Mouse (Mus musculus) embryonic facial prominence, embryonic 14.5 days (tissue): Measurements from ENCODE around the gene Gm28048. TPM values are rescaled to one million over a fixed set of nuclear protein-coding genes. Genes with fewer than 3 reads are reported as not detected.

Source experiments
- ATAC-seq: fragments of 200-750 bp; cut with Nextera tagmentation; 2 replicates; pipeline ENCODE4 v1.8.0; 2017; ENCODE audit warnings: low read depth, moderate number of reproducible peaks, moderate TSS enrichment
- DNase-seq: peaks from one replicate; pipeline ENCODE4 v3.0.0-alpha.2; 2015; ENCODE audit warnings: low spot score
- H3K27ac ChIP-seq: fragments of 300-500 bp; sonication (generic); replicated peaks from 2 replicates; pipeline ENCODE4 v1.5.1; 2014; ENCODE audit warnings: low read depth, mild to moderate bottlenecking, low read length, moderate library complexity
- H3K27me3 ChIP-seq: fragments of 300-500 bp; sonication (generic); replicated peaks from 2 replicates; pipeline ENCODE4 v1.6.1; 2014; ENCODE audit warnings: low read length; ENCODE audit not compliant: control insufficient read depth, insufficient read depth
- H3K36me3 ChIP-seq: fragments of 300-500 bp; sonication (generic); 2 replicates; pipeline ENCODE4 v1.6.1; 2014; ENCODE audit warnings: low read length, mixed read lengths; ENCODE audit not compliant: control insufficient read depth, insufficient read depth
- H3K4me1 ChIP-seq: fragments of 300-500 bp; sonication (generic); 2 replicates; pipeline ENCODE4 v1.6.1; 2014; ENCODE audit warnings: antibody characterized with exemption, low read length; ENCODE audit not compliant: control insufficient read depth, insufficient read depth
- H3K4me2 ChIP-seq: fragments of 300-500 bp; sonication (generic); 2 replicates; pipeline ENCODE4 v1.6.1; 2014; ENCODE audit warnings: low read depth, mild to moderate bottlenecking, low read length, moderate library complexity, mixed read lengths
- H3K4me3 ChIP-seq: fragments of 300-500 bp; sonication (generic); 2 replicates; pipeline ENCODE4 v1.5.1; 2014; ENCODE audit warnings: low read depth, mild to moderate bottlenecking, low read length
- H3K9ac ChIP-seq: fragments of 300-500 bp; sonication (generic); 2 replicates; pipeline ENCODE4 v1.6.1; 2014; ENCODE audit warnings: low read depth, mild to moderate bottlenecking, low read length, moderate library complexity, mixed read lengths
- H3K9me3 ChIP-seq: fragments of 300-500 bp; sonication (generic); 2 replicates; pipeline ENCODE4 v1.6.1; 2016; ENCODE audit warnings: low read length; ENCODE audit not compliant: control insufficient read depth
- WGBS: fragments of 180-500 bp; shearing (Covaris S2); extraction: QIAGEN DNeasy Blood & Tissue Kit; methylation state at CpG from one replicate; pipeline ENCODE4 v1.1.7; 2014; 5-methylcytosine and 5-hydroxymethylcytosine counted together
- polyA plus RNA-seq: library from polyadenylated mRNA; unstranded; fragments of >200 nt; fragmentation: Nextera tagmentation; extraction: Ambion mirVana; gene quantifications from 2 replicates; pipeline ENCODE4 v1.2.1, GENCODE M21; 2014

Gene Gm28048
- polyA plus RNA-seq, 1 experiment from 2014 or later = 13.6 TPM

- Histone ChIP-seq H3K4me1 (no peaks in the 10 kb centered on the region), H3K9me3 (no peaks in the 10 kb centered on the region), H3K27ac (no peak overlapping the region), H3K9ac (no peak overlapping the region), H3K36me3 (no peaks in the 10 kb centered on the region), H3K4me2 (no peak overlapping the region), H3K27me3 (no peaks in the 10 kb centered on the region), H3K4me3 (no peak overlapping the region)
- DNase-seq (no peak), ATAC-seq (no peak)
- 88% methylated on average over 1 of the region's 1 CpGs for WGBS
Measured at GRCm38 (mm10) chr11:22825548-22825947, 156.3 kb downstream of the Gm28048 start.

- Histone ChIP-seq H3K9me3 (no peaks in the 10 kb centered on the region), H3K27me3 (no peaks in the 10 kb centered on the region), H3K9ac (no peak overlapping the region), H3K4me3 (no peak overlapping the region), H3K36me3 (no peaks in the 10 kb centered on the region), H3K27ac (no peak overlapping the region), H3K4me2 (no peak overlapping the region), H3K4me1 (no peaks in the 10 kb centered on the region)
- ATAC-seq (no peak), DNase-seq (no peak)
- WGBS = 76% methylated on average over 9 of the region's 9 CpGs
Measured at GRCm38 (mm10) chr11:22824049-22824705, 157.7 kb downstream of the Gm28048 start.

DNA sequence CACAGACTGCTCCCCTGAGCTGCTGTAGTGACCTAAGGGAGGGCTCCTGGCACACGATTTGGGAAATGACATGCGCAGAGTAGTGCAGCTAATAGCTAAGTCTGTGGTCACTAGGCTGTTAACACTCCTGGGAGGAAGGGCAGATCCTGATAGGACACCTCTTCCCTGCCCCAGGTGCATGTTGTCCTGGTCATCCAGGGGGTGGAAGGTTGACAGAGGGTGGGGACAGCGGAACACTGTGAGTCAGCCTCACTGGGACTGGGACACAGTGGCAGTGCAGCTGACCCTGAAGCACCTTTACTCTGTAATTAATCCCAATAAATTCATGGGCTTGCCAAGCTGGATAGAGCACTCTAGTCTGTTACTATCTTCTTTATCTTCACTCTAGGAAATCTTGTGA, 160.6 kb downstream of the Gm28048 start:
- Histone ChIP-seq H3K4me3 (no peak overlapping the region), H3K27me3 (no peaks in the 10 kb centered on the region), H3K4me2 (no peak overlapping the region), H3K9me3 (no peaks in the 10 kb centered on the region), H3K27ac (no peak overlapping the region), H3K36me3 (no peaks in the 10 kb centered on the region), H3K9ac (no peak overlapping the region), H3K4me1 (no peaks in the 10 kb centered on the region)
- no peak for DNase-seq
- no peak for ATAC-seq
- WGBS = 76% methylated on average over 3 of the region's 3 CpGs

DNA sequence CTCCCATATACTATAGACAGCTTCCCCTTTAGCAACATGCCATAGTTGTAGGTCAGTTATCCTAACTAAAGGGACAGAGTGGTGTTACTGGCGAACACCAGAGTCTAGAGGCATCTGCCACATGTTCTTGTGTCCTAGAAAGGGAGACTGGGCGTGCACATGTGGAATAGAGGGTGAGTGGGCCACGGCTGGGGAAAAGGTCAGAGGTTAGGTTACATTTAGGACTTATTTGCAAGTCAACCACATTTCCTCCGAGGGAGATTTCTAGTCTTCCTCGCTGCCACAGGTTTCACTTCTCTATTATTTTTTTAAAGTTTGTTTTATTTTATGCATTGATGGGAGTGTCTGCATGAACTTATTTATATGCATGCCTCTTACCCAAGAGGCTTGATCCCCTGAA, 163.5 kb downstream of the Gm28048 start:
- Histone ChIP-seq H3K9ac (no peak overlapping the region), H3K4me1 (no peaks in the 10 kb centered on the region), H3K4me2 (no peak overlapping the region), H3K27ac (no peak overlapping the region), H3K27me3 (no peaks in the 10 kb centered on the region), H3K4me3 (no peak overlapping the region), H3K36me3 (no peaks in the 10 kb centered on the region), H3K9me3 (no peaks in the 10 kb centered on the region)
- DNase-seq (no peak), ATAC-seq (no peak)
- WGBS = 65% methylated on average over 5 of the region's 5 CpGs

- H3K36me3 ChIP-seq = no peaks in the 10 kb centered on the region
Measured at GRCm38 (mm10) chr11:22815877-22816276, 166.0 kb downstream of the Gm28048 start.

GRCm38 (mm10) chr11:22815143-22815542, 166.7 kb downstream of the Gm28048 start:
- DNase-seq (no peak), ATAC-seq (no peak)
- H3K4me3 ChIP-seq = no peak overlapping the region
- no peak overlapping the region for H3K27ac ChIP-seq
- no peaks in the 10 kb centered on the region for H3K36me3 ChIP-seq
- no peaks in the 10 kb centered on the region for H3K27me3 ChIP-seq
- H3K9ac ChIP-seq = no peak overlapping the region
- no peaks in the 10 kb centered on the region for H3K4me1 ChIP-seq
- H3K4me2 ChIP-seq = no peak overlapping the region
- no peaks in the 10 kb centered on the region for H3K9me3 ChIP-seq

More at GRCm38 (mm10) chr11:22815877-22816276, 166.0 kb downstream of the Gm28048 start:
- ATAC-seq = no peak
- WGBS = 95% methylated on average over 7 of the region's 7 CpGs
- no peak overlapping the region for H3K4me3 ChIP-seq
- no peak overlapping the region for H3K4me2 ChIP-seq
- no peak overlapping the region for H3K9ac ChIP-seq
- H3K27me3 ChIP-seq = no peaks in the 10 kb centered on the region
- no peaks in the 10 kb centered on the region for H3K9me3 ChIP-seq
- H3K27ac ChIP-seq = no peak overlapping the region
- no peak for DNase-seq
- no peaks in the 10 kb centered on the region for H3K4me1 ChIP-seq

GRCm38 (mm10) chr11:22813921-22814704, 167.8 kb downstream of the Gm28048 start:
- no peaks in the 10 kb centered on the region for H3K27me3 ChIP-seq
- H3K4me2 ChIP-seq = no peak overlapping the region
- WGBS = 74% methylated on average over 5 of the region's 5 CpGs
- ATAC-seq = no peak
- H3K27ac ChIP-seq = no peak overlapping the region
- H3K9ac ChIP-seq = no peak overlapping the region
- no peaks in the 10 kb centered on the region for H3K4me1 ChIP-seq
- H3K9me3 ChIP-seq = no peaks in the 10 kb centered on the region
- no peaks in the 10 kb centered on the region for H3K36me3 ChIP-seq
- no peak overlapping the region for H3K4me3 ChIP-seq
- no peak for DNase-seq

GRCm38 (mm10) chr11:22813427-22813826, 168.5 kb downstream of the Gm28048 start:
- 82% methylated on average over 3 of the region's 3 CpGs for WGBS
- H3K36me3 ChIP-seq = no peaks in the 10 kb centered on the region
- DNase-seq (no peak), ATAC-seq (no peak)
- no peak overlapping the region for H3K4me2 ChIP-seq
- H3K4me1 ChIP-seq = no peaks in the 10 kb centered on the region
- H3K27me3 ChIP-seq = no peaks in the 10 kb centered on the region
- H3K4me3 ChIP-seq = no peak overlapping the region
- no peaks in the 10 kb centered on the region for H3K9me3 ChIP-seq
- no peak overlapping the region for H3K27ac ChIP-seq
- H3K9ac ChIP-seq = no peak overlapping the region

DNA sequence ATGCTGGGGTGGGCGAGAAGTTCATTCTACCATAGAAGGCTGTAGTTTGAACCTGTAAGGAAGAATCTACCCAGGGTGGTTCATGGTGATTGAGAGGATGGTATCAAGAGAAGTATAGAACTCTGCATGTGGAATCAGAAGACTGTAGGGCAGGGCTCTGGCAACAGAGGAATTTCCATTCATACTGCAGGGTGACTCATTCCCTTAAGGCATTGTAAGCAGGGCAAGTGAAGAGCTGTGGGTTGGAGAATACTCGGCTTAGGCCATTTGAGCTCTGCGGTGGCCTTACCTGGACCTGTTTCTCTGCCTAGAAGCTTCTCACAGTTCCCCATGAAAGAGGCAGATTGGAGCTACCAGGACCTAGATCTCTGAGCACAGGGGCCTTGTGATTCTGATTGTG, 170.5 kb downstream of the Gm28048 start:
- 89% methylated on average over 3 of the region's 3 CpGs for WGBS

More for the DNA sequence above, 170.5 kb downstream of the Gm28048 start:
- no peak overlapping the region for H3K27ac ChIP-seq
- ATAC-seq (no peak), DNase-seq (no peak)
- no peaks in the 10 kb centered on the region for H3K36me3 ChIP-seq
- no peak overlapping the region for H3K9ac ChIP-seq
- H3K4me3 ChIP-seq = no peak overlapping the region
- no peaks in the 10 kb centered on the region for H3K27me3 ChIP-seq
- H3K4me2 ChIP-seq = no peak overlapping the region
- no peaks in the 10 kb centered on the region for H3K9me3 ChIP-seq
- no peaks in the 10 kb centered on the region for H3K4me1 ChIP-seq
